Mouse (Mus musculus) left cerebral cortex, postnatal 25 days (tissue): Measurements from ENCODE around the gene Lrp10. TPM values are rescaled to one million over a fixed set of nuclear protein-coding genes. Genes with fewer than 3 reads are reported as not detected.
A peak's percentile ranks its signal among the peaks of the same experiment; 100 is the strongest.

Experiments used
- DNase-seq, 2 experiments: peaks; one replicate each; pipeline ENCODE4 v3.0.0; 2022; ENCODE audit warnings: low spot score in 2 of 2, mixed read lengths in 1 of 2
- intact Hi-C: fragments of 180-260 bp; cut with DNase I; formaldehyde crosslinking; loops from one replicate; pipeline ENCODE4 v1.15.1; 2025
- total RNA-seq, 2 experiments: library from RNA; stranded (reverse); gene quantifications; 2 replicates each; pipeline ENCODE4 v1.2.3; 2021

Lrp10 gene
- total RNA-seq, 2 experiments from 2014 or later, result 20.6 to 26.9 TPM

DNA sequence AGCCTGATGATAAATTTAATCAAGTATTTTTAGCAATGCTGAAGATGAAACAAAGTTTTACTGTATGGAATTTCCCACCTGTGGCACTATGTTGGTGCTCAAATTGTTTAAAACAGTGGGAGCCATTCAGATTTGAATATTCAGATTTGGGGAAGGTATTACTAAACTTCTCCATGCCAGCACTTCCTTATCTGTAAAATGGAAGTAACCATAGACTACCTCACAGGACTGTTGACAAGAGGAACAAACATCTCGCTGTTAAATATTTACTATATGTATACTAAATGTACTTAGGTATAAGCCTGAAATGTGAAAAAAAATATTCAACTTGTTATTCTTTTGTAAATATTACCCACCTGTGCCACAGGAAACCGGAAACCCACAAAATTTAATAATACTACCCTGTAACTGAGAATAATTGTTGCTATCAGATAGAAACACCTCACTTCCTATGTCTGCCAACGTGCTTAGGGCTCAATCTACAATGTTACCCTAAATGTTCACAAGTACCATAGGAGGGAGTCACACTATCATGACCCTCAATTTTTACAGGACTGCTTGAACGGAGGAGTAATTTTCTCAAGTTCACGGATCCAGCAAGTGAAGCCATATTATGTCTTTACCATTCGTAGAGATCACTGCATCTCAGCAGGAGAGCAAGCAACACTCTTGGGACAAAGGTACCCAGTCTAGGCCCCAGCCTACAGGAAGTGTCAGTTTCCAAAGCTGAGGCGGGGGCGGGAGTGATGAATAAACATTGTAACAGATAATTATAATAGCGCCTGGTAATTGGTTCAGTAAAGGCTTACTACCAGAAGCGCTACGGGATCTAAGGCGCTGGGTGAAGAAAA is 604 bp upstream of the Lrp10 start:
- DNase-seq, result no peak
- intact Hi-C loops, result no loop called here

- intact Hi-C loops, result loop anchor here (2.0 kb wide), 2 partner anchors 14 to 28 kb away; no protein-coding TSS in a partner anchor
- peak in 1 of 2 experiments; percentile 29 for DNase-seq
These were observed 512 bp downstream of the Lrp10 start for GRCm38 (mm10) chr14:54464293-54465005.

GRCm38 (mm10) chr14:54471467-54471866 is 7.5 kb downstream of the Lrp10 start:
- intact Hi-C loops, result no loop called here
- DNase-seq, result no peak

DNA sequence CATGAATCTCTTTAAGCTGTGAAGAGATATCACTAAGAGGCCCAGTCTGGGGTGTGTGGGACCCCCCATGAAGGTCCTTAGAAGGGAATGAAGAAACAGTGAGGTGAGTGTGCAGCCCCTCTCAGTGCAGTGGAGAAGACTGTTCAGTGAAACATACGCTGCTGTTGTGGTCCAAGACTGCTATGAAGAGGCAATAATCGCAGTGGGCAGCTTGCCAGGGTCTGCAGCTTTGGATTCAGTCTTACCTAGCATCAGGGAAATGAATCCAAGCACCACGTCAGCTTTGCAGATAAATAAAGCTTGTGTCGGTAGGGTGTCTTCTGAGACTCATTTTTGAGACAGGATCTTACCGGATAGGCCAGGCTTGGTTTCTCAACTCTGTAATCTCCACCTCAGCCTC is 8.7 kb downstream of the Lrp10 start:
- no peak for DNase-seq
- intact Hi-C loops, result no loop called here

DNA sequence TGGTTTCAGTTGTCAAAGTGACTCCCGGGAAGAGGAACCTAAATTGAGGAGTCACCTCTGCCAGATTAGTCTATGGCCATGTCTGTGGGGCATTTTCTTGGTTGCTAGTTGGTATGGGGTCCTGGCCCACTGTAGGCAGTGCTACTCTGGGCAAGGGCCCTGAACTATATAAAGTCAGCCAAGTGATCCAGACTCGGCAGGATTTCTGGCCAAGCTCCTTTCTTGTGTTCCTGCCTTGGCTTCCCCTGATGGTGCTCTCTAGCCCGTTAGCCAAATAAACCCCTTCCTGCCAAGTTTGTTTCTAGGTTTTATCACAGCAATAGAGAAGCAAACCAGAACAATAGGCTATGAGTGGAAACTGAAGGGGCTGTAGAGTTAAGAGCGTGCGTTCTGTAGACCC is 10.8 kb downstream of the Lrp10 start:
- intact Hi-C loops, result loop anchor here (5.0 kb wide), 1 partner anchor 32 kb away; no protein-coding TSS in a partner anchor
- DNase-seq, result no peak

- intact Hi-C loops, result loop anchor here (5.0 kb wide), 1 partner anchor 34 kb away; no protein-coding TSS in a partner anchor
- peak; percentile 50 to 81 for DNase-seq
These were observed 12.3 kb downstream of the Lrp10 start, which contains the start of gene Rem2 for GRCm38 (mm10) chr14:54475941-54476844. TSS of gene Rem2 (plus strand) at chr14:54476100.

DNA sequence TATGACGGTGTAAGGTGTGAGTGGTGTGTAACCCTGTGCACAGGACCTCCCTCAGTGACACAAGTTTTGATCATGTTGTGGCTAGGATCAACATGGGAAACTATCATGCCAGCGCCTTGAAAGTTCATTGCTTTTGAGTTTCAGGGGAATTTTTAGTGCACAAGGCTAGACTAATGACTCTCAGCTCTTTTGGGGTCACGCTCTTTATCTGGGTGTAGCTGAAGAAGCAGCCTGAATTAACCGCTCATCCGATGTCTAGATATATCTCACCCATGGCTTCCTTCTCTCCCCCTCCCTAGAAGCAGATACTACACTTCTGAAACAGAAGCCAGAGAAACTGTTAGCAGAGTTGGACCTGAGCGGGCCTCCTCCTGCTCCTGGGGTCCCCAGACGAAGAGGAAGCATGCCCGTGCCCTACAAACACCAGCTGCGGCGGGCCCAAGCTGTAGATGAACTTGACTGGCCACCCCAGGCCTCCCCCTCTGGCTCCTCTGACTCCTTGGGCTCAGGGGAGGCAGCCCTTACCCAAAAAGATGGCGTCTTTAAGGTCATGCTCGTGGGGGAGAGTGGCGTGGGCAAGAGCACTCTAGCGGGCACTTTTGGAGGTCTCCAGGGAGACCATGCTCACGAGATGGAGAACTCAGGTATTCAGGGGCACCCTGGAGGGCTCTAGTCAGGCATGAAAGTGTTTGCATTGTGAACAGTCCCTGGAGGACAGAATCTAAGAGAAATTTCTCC is 13.4 kb downstream of the Lrp10 start:
- no peak for DNase-seq
- intact Hi-C loops, result loop anchor here (5.0 kb wide), 1 partner anchor 35 kb away; no protein-coding TSS in a partner anchor

DNA sequence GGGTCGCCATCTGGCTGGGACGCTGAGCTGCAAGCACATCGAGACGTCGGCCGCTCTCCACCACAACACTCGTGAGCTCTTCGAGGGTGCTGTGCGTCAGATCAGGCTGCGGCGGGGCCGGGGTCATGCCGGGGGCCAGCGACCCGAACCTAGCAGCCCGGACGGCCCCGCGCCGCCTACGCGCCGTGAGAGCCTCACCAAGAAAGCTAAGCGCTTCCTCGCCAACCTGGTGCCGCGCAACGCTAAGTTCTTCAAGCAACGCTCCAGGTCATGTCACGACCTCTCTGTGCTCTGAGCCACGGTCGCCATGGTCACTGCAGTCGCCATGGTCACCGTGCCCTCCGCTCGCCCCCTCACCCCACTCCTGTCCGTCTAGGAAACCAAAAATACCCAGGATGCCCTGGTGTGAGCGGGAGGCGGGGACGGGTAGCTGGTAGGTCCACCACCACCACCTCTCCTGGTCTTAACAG is 15.5 kb downstream of the Lrp10 start:
- DNase-seq, result no peak

GRCm38 (mm10) chr14:54480673-54481072 is 16.7 kb downstream of the Lrp10 start:
- intact Hi-C loops, result no loop called here
- no peak for DNase-seq

More for the DNA sequence above, 15.5 kb downstream of the Lrp10 start:
- intact Hi-C loops, result loop anchor here (2.0 to 5.0 kb wide), 2 partner anchors 15 to 37 kb away; partner anchors contain the start of gene Lrp10

DNA sequence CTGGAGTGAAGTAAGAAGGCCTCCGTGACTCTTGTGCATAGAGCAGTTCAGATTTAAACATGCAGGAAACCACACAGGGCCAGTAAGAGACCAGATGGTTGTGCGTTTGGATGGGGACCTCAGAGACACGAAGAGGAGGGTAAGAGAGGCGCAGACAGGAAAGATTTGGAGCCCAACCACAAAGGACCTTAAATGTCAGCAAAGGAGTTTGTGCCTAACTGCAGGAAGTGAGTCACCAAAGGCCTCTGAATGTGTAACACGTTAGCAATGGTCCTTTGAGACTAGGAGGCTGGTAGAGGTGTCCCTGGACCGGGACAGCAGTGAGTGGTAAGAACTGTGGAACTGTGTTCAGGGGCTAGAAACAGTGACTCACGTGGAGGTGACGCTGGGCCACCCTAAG is 17.5 kb downstream of the Lrp10 start:
- no peak for DNase-seq
- intact Hi-C loops, result no loop called here

DNA sequence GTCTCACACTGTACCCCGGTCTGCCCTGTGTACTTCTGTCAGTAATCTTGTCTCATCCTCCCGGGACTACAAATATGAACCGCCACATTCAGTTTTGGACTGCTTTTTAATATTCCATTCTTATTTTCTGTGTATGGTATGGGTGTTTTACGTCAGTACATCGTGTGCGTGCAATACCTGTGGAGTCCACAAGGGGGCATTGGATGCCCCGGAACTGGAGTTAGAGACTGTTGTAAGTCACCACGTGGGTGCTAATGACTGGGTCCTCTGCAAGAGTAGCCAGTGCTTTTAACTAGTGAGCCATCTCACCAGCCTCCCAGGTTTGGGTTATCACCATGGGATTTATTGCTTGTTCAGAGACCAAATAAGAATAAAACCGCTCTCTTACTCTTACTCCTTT is 18.6 kb downstream of the Lrp10 start:
- DNase-seq, result no peak
- intact Hi-C loops, result no loop called here

- DNase-seq, result no peak
- intact Hi-C loops, result no loop called here
These were observed 22.0 kb downstream of the Lrp10 start for GRCm38 (mm10) chr14:54485899-54486298.

- DNase-seq, result no peak
- intact Hi-C loops, result no loop called here
These were observed 23.8 kb downstream of the Lrp10 start for GRCm38 (mm10) chr14:54487732-54488131.

DNA sequence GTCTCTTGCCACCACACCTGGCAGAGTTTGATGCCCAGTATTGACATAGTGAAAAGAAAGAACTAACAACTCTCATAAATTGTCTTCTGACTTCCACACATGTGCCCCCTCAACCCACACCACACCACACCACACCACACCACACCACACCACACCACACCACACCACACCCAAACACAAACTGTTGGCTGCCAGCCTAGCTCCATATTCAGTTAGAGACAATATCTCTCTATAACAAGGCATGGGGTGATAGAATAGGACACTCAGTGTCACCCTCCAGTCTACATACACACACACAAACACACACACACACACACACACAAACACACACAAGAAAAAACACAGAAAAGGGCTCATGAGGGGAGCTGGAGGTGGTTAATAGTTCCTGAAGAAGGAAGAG is 24.4 kb downstream of the Lrp10 start:
- intact Hi-C loops, result no loop called here
- DNase-seq, result no peak

DNA sequence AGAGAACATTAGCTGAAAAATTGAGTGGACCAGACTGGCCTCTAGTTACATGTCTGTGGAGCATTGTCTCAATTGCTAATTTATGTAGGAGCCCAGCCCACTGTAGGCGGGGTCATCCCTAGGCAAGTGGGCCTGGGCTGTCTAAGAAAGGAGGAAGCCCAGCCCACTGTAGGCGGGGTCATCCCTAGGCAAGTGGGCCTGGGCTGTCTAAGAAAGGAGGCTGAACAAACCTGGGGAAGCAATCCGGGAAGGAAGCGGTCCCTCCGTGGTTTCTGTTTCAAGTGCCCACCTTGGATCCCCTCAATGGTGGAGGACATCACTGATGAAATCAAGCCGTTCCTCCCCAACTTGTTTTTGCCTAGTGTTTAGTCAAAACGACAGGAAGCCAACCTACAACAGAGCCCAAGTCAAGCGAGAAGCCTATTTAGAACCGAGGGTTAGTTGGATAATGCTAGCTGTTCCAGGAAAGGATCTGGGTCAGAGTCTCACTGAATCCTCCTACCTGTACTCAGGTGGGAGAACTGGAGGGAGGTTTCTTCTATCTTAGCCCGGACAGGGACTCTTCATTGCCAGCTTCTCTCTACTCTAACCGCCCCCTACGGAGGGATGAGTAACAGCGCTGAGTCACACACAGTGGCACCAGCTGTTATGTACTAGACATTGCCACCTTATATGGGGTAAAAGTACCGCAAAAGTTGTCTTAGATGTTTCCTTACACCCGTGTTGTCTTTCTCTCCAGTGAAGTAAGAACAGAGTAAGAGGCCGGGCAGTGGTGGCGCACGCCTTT is 28.6 kb downstream of the Lrp10 start:
- peak; percentile 38 to 89 for DNase-seq
- intact Hi-C loops, result loop anchor here (2.0 to 5.0 kb wide), 3 partner anchors 28 to 432 kb away; partner anchors contain the start of genes Lrp10 and Mmp14

DNA sequence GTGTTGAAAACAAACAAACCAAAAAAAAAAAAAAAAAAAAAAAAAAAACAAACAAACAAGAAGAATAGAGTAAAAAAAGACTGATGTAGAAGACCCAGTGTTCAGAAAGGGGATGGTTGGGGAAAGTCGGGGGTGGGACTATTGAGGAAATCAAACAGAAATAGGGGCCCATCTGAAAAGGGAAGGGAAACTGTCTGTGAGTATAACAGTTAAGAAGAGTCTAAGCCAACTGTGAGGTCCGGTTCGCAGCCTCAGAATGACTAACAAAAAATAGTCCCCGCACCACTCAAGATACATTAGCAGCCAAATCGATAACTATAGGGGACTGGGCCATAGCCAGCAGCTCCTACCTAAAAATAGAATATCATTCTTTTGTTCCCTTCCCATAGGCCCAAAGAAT is 29.3 kb downstream of the Lrp10 start:
- intact Hi-C loops, result loop anchor here (2.0 to 5.0 kb wide), 3 partner anchors 28 to 432 kb away; partner anchors contain the start of genes Lrp10 and Mmp14
- no peak for DNase-seq

GRCm38 (mm10) chr14:54494234-54494633 is 30.3 kb downstream of the Lrp10 start:
- peak; percentile 62 to 64 for DNase-seq

DNA sequence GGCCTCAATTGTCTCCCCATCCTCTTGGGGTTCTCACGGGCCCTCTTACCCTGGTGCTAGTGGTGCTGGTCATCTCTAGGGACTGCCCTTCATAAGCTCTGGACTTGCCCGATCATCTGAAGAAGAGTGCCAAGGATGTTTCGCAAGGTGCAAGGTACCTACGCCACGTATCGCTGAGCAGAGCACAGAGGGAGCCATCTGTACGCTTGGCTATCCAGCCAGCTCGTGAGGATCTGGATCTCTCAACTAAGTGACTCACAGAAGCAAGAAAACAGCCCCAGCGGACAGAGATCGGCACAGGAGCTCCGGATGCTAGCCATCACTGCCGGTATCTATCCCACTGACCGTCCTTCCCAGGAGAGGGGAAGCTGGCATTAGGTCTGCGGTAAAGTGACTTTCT is 32.8 kb downstream of the Lrp10 start:
- no peak for DNase-seq
- intact Hi-C loops, result no loop called here

More at GRCm38 (mm10) chr14:54494234-54494633, 30.3 kb downstream of the Lrp10 start:
- intact Hi-C loops, result loop anchor here (2.0 to 5.0 kb wide), 2 partner anchors 62 to 261 kb away; partner anchors contain the start of gene Mmp14
